Mouse (Mus musculus): ENCODE data around the gene Deup1.
A peak's percentile ranks its signal among the peaks of the same experiment; 100 is the strongest.

The Deup1 gene

GRCm38 (mm10) chr9:15607601-15608000 is 20.1 kb downstream of the Deup1 start:
- no peak for TF ChIP-seq GATA4 (IDR thresholded peaks at IDR 0.05; ENCODE audit: insufficient replicate concordance, low read length)

GRCm38 (mm10) chr9:15603156-15603555 is 24.6 kb downstream of the Deup1 start:
- TF ChIP-seq GATA4 (IDR thresholded peaks at IDR 0.05; ENCODE audit: insufficient replicate concordance, low read length), result no peak

- TF ChIP-seq GATA4 (IDR thresholded peaks at IDR 0.05; ENCODE audit: insufficient replicate concordance, low read length), result no peak
Measured at GRCm38 (mm10) chr9:15600859-15601540, 26.7 kb downstream of the Deup1 start.

- TF ChIP-seq GATA4 (IDR thresholded peaks at IDR 0.05; ENCODE audit: insufficient replicate concordance, low read length), result peak; percentile 34; the same call in 1 of the 2 replicates
Measured at GRCm38 (mm10) chr9:15600156-15600858, 27.4 kb downstream of the Deup1 start.

- no peak for TF ChIP-seq GATA4 (IDR thresholded peaks at IDR 0.05; ENCODE audit: insufficient replicate concordance, low read length)
Measured at GRCm38 (mm10) chr9:15596598-15596997, 31.1 kb downstream of the Deup1 start.

GRCm38 (mm10) chr9:15594148-15594547 is 33.6 kb downstream of the Deup1 start:
- TF ChIP-seq GATA4 (IDR thresholded peaks at IDR 0.05; ENCODE audit: insufficient replicate concordance, low read length), result no peak

- no peak for TF ChIP-seq GATA4 (IDR thresholded peaks at IDR 0.05; ENCODE audit: insufficient replicate concordance, low read length)
Measured at GRCm38 (mm10) chr9:15587157-15587854, 40.4 kb downstream of the Deup1 start.

GRCm38 (mm10) chr9:15585956-15586355 is 41.8 kb downstream of the Deup1 start:
- no peak for TF ChIP-seq GATA4 (IDR thresholded peaks at IDR 0.05; ENCODE audit: insufficient replicate concordance, low read length)

- no peak for TF ChIP-seq GATA4 (IDR thresholded peaks at IDR 0.05; ENCODE audit: insufficient replicate concordance, low read length)
Measured at GRCm38 (mm10) chr9:15584209-15584608, 43.5 kb downstream of the Deup1 start.

- no peak for TF ChIP-seq GATA4 (IDR thresholded peaks at IDR 0.05; ENCODE audit: insufficient replicate concordance, low read length)
Measured at GRCm38 (mm10) chr9:15582026-15582425, 45.7 kb downstream of the Deup1 start.

- TF ChIP-seq GATA4 (IDR thresholded peaks at IDR 0.05; ENCODE audit: insufficient replicate concordance, low read length), result no peak
Measured at GRCm38 (mm10) chr9:15580176-15580575, 47.6 kb downstream of the Deup1 start.

- no peak for TF ChIP-seq GATA4 (IDR thresholded peaks at IDR 0.05; ENCODE audit: insufficient replicate concordance, low read length)
Measured at GRCm38 (mm10) chr9:15578946-15579345, 48.8 kb downstream of the Deup1 start.

GRCm38 (mm10) chr9:15578427-15578826 is 49.3 kb downstream of the Deup1 start:
- no peak for TF ChIP-seq GATA4 (IDR thresholded peaks at IDR 0.05; ENCODE audit: insufficient replicate concordance, low read length)

- TF ChIP-seq GATA4 (IDR thresholded peaks at IDR 0.05; ENCODE audit: insufficient replicate concordance, low read length), result no peak
Measured at GRCm38 (mm10) chr9:15574750-15575454, 52.8 kb downstream of the Deup1 start.

- TF ChIP-seq GATA4 (IDR thresholded peaks at IDR 0.05; ENCODE audit: insufficient replicate concordance, low read length), result no peak
Measured at GRCm38 (mm10) chr9:15562353-15562752, 65.4 kb downstream of the Deup1 start.

Measured in liver, adult (tissue).